Mouse (Mus musculus) stomach, postnatal 0 days (tissue): ENCODE measurements around the gene A730061H03Rik. TPM values are rescaled to one million over a fixed set of nuclear protein-coding genes. Genes with fewer than 3 reads are reported as not detected.

Experiments
- ATAC-seq: fragments of 200-750 bp; cut with Nextera tagmentation; 2 replicates; pipeline ENCODE4 v1.8.0; 2017; ENCODE audit not compliant: low FRiP score, low TSS enrichment
- DNase-seq: peaks from one replicate; pipeline ENCODE4 v3.0.0-alpha.2; 2016; ENCODE audit warnings: low spot score
- H3K27ac ChIP-seq: fragments of 300-500 bp; sonication (generic); replicated peaks from 2 replicates; pipeline ENCODE4 v1.5.1; 2014; ENCODE audit warnings: mild to moderate bottlenecking, control low read depth
- H3K27me3 ChIP-seq: fragments of 300-500 bp; sonication (generic); 2 replicates; pipeline ENCODE4 v1.6.1; 2014; ENCODE audit warnings: low read length; ENCODE audit not compliant: control insufficient read depth, insufficient read depth
- H3K36me3 ChIP-seq: fragments of 300-500 bp; sonication (generic); 2 replicates; pipeline ENCODE4 v1.6.1; 2014; ENCODE audit warnings: low read length, mixed read lengths; ENCODE audit not compliant: control insufficient read depth, insufficient read depth
- H3K4me1 ChIP-seq: fragments of 300-500 bp; sonication (generic); replicated peaks from 2 replicates; pipeline ENCODE4 v1.6.1; 2014; ENCODE audit warnings: antibody characterized with exemption; ENCODE audit not compliant: control insufficient read depth, insufficient read depth
- H3K4me2 ChIP-seq: fragments of 300-500 bp; sonication (generic); replicated peaks from 2 replicates; pipeline ENCODE4 v1.6.1; 2014; ENCODE audit warnings: low read depth, mild to moderate bottlenecking, control low read depth, moderate library complexity
- H3K4me3 ChIP-seq: fragments of 300-500 bp; sonication (generic); 2 replicates; pipeline ENCODE4 v1.5.1; 2014; ENCODE audit warnings: low read depth, low read length, control low read depth
- H3K9ac ChIP-seq: fragments of 300-500 bp; sonication (generic); 2 replicates; pipeline ENCODE4 v1.6.1; 2014; ENCODE audit warnings: mild to moderate bottlenecking, low read length, control low read depth, mixed read lengths
- H3K9me3 ChIP-seq: fragments of 300-500 bp; sonication (generic); 2 replicates; pipeline ENCODE4 v1.6.1; 2016; ENCODE audit warnings: low read length; ENCODE audit not compliant: control insufficient read depth
- CTCF ChIP-seq: IDR thresholded peaks from 2 replicates; pipeline ENCODE4 v1.5.1; 2016; ENCODE audit warnings: antibody characterized with exemption, low read depth, mild to moderate bottlenecking, moderate library complexity
- EP300 ChIP-seq: optimal IDR thresholded peaks from 2 replicates; pipeline ENCODE3; 2016; ENCODE audit warnings: antibody characterized with exemption
- WGBS: fragments of 180-500 bp; shearing (Covaris S2); extraction: QIAGEN DNeasy Blood & Tissue Kit; methylation state at CpG from one replicate; pipeline ENCODE4 v1.1.7; 2014; 5-methylcytosine and 5-hydroxymethylcytosine counted together
- polyA plus RNA-seq: library from polyadenylated mRNA; unstranded; fragments of >200 nt; fragmentation: Nextera tagmentation; extraction: Ambion mirVana; gene quantifications from 2 replicates; pipeline ENCODE4 v1.2.1, GENCODE M21; 2015

A730061H03Rik gene
- polyA plus RNA-seq, 1 experiment from 2014 or later: 0.93 TPM

DNA sequence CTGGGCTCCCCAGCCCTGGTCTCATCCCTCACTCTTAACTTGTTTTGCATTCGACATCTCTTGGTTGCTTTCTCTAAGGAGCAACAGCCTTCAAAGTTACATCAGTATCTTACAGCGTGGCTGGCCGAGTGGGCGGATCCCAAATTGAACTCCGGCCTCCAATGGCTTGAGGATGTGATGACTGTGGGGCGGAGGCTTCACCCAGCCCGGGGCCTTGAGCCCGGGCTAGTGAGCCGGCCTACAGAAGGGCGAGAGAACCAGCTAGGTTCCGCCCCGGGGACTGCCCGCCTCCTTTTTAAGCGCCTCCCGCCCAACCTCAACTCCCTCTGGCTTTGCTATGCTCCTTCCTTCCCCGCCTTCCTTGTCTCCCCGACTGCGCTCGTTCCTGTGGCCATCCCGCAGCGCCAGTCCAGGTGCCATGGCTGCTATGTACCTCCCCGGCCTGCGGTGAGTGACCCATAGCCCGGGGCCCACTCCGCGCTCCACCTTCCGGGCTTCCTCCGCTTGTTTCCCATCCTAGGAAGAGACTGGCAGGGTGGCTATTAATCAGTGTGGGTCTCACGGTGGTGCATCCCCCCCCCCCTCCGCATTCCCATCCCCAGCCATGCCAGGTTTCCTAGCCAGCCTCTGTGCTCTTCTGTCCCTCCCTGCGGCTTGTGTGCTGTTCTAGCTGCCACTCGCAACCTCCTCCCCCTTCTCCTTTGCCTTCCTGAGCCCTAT is 20.0 kb downstream of the A730061H03Rik start, which contains the start of gene Pck2:
Gene Pck2 (plus strand): TSS at position 200 of the 720 bp plus-strand sequence.
- Histone ChIP-seq H3K9ac (peak within 1 kb of the TSS; percentile 72), H3K4me1 (peaks cover 2% of the 10 kb centered on the region; the same call in 1 of the 2 replicates), H3K27me3 (no peaks in the 10 kb centered on the region), H3K4me3 (peak within 1 kb of the TSS; percentile 64), H3K27ac (peak within 1 kb of the TSS; percentile 92), H3K9me3 (no peaks in the 10 kb centered on the region), H3K36me3 (peaks cover 17% of the 10 kb centered on the region), H3K4me2 (peak within 1 kb of the TSS; percentile 87)
- TF ChIP-seq CTCF (peak; percentile 29), EP300 (no peak)
- peak; percentile 96 for ATAC-seq
- peak; percentile 88 for DNase-seq
- WGBS: under 1% methylated on average over 32 of the region's 32 CpGs

DNA sequence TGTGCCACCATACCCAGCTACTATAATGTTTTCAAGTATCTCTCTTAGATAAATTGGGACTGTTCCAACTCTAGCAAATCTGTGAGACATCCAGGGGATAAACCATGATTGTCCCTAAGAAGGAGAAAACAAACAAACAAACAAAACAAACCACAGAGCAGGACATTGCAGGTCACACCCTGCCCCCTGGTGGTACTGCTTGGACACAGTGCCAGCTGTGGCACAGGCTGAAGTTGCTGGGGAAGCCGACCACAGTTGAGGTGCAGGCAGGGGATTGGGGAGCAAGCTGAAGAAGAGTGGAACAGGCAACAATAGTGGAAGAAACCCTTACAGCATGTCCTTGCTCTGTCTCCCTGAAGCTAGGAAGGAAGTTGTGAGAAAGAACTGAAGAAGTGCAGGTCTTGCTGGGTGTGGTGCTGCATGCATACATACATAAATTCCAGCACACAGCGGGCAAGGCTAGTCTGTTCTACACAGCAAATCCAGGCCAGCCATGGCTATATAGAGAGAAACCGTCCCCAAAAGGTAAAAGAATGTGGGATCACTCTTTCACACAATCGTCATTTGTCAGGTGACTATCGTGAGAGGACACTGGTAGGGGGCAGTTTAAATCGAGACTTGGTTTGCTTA is 24.0 kb downstream of the A730061H03Rik start:
- no peak overlapping the region for H3K27ac ChIP-seq
- no peak overlapping the region for H3K4me2 ChIP-seq
- H3K9ac ChIP-seq: no peak overlapping the region
- 43% methylated on average over 6 of the region's 6 CpGs for WGBS
- H3K36me3 ChIP-seq: no peaks in the 10 kb centered on the region
- DNase-seq: peak; percentile 58
- peaks cover 2% of the 10 kb centered on the region; the same call in 1 of the 2 replicates for H3K4me1 ChIP-seq
- peak; percentile 83 for TF ChIP-seq CTCF
- TF ChIP-seq EP300: no peak
- H3K4me3 ChIP-seq: no peak overlapping the region
- H3K27me3 ChIP-seq: no peaks in the 10 kb centered on the region
- no peaks in the 10 kb centered on the region for H3K9me3 ChIP-seq
- ATAC-seq: no peak

DNA sequence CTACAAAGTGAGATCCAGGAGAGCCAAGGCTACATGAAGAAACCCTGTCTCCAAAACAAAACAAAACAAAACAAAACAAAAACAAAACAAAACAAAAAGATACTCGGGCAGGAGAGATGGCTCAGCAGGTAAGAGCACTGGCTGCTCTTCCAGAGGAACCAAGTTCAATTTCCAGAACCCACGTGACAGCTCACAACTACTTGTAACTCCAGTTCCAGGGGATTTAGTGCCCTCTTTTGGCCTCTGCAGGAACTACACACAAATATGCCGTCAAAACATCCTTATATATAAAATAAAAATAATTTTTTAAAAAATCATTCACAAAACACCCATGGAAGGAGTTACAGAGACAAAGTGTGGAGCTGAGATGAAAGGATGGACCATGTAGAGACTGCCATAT is 32.3 kb downstream of the A730061H03Rik start:
- WGBS: 22% methylated on average over 3 of the region's 3 CpGs
- Histone ChIP-seq H3K9ac (no peak overlapping the region), H3K4me3 (no peak overlapping the region), H3K4me1 (no peaks in the 10 kb centered on the region), H3K36me3 (no peaks in the 10 kb centered on the region), H3K4me2 (no peak overlapping the region), H3K27ac (no peak overlapping the region), H3K9me3 (no peaks in the 10 kb centered on the region), H3K27me3 (no peaks in the 10 kb centered on the region)
- ATAC-seq (no peak), DNase-seq (peak; percentile 38)
- TF ChIP-seq CTCF (peak; percentile 70), EP300 (no peak)

DNA sequence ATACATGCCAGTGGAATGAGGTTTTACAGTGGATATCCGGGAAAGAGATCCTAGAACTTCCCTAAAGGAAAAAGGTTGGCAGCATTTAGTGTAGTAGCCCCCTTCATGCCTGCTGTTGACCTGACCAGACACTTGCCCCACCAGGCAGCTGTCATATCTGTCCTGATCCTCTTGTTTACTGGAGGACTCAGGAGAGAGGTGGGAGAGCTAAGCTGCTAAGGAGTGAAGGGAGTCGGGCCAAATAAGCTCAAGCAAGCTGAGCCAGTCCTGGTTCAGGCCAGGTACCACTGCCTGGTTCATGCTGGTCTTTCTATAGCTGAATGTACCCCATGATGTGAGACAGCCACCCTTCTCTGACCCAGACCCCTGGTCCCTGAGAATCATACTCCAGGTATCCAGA is 33.5 kb downstream of the A730061H03Rik start:
- Histone ChIP-seq H3K27me3 (no peaks in the 10 kb centered on the region), H3K4me2 (no peak overlapping the region), H3K9ac (no peak overlapping the region), H3K9me3 (no peaks in the 10 kb centered on the region), H3K4me3 (no peak overlapping the region), H3K4me1 (no peaks in the 10 kb centered on the region), H3K36me3 (no peaks in the 10 kb centered on the region), H3K27ac (no peak overlapping the region)
- ATAC-seq (no peak), DNase-seq (no peak)
- 68% methylated on average over 2 of the region's 2 CpGs for WGBS
- TF ChIP-seq CTCF (no peak), EP300 (no peak)

DNA sequence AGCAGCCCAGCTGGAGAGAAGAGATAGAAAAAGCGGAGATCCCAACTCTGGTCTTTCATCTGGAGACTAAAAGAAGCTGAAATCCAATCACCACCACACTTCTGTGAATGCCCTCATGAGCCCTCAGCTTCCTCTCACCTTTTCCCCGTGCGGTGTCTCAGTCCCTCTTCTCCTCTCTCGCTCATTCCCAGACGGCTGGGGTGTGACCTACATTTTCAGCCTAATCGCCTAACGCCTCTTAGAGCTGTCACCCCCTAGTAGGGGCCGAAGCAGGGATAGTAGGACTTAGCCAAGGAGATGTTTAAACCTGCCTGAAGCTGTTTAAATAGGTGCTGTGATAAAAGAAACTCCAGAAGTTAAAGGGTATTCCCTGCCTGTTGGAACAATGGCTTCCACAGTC is 35.4 kb downstream of the A730061H03Rik start, which contains the start of gene Nrl:
Gene Nrl (minus strand): TSS at position 197 of the 400 bp plus-strand sequence.
- no peak for DNase-seq
- no peaks in the 10 kb centered on the region for H3K36me3 ChIP-seq
- H3K9ac ChIP-seq: no peak within 1 kb of the TSS

DNA sequence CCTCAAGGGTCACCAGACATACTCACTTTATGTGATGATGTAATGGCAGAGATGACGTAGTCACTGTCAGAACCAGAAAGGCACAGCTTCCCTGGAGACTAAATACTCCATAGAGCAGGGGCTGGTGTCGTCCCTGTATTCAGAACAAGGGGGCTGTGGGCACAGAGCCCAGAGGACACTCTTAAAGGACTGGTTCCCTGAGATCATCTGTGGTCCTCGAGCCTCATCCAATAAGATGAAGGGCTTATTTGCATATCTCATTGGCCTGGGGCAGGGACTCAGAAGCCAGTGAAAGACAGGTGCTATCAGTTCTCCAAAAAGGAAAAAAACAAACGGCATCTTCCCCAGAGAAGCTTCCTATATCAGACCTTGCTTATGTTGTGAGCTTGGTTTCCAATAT is 36.1 kb downstream of the A730061H03Rik start:
- H3K27me3 ChIP-seq: no peaks in the 10 kb centered on the region
- no peaks in the 10 kb centered on the region for H3K9me3 ChIP-seq
- H3K4me3 ChIP-seq: no peak overlapping the region
- TF ChIP-seq EP300: no peak
- no peak for TF ChIP-seq CTCF
- no peak overlapping the region for H3K4me2 ChIP-seq
- no peak overlapping the region for H3K27ac ChIP-seq
- H3K9ac ChIP-seq: no peak overlapping the region
- DNase-seq (no peak), ATAC-seq (no peak)
- H3K4me1 ChIP-seq: no peaks in the 10 kb centered on the region
- 48% methylated on average over 4 of the region's 4 CpGs for WGBS
- H3K36me3 ChIP-seq: no peaks in the 10 kb centered on the region

More for the DNA sequence above, 35.4 kb downstream of the A730061H03Rik start, which contains the start of gene Nrl:
- Histone ChIP-seq H3K9me3 (no peaks in the 10 kb centered on the region), H3K4me1 (no peaks in the 10 kb centered on the region), H3K4me2 (no peak within 1 kb of the TSS), H3K27me3 (no peaks in the 10 kb centered on the region), H3K4me3 (no peak within 1 kb of the TSS), H3K27ac (no peak within 1 kb of the TSS)
- WGBS: 17% methylated on average over 8 of the region's 8 CpGs
- no peak for ATAC-seq
- no peak for TF ChIP-seq CTCF
